Mouse (Mus musculus) layer of hippocampus, adult 18-20 months (tissue): ENCODE data around the gene Fcamr. TPM values are rescaled to one million over a fixed set of nuclear protein-coding genes. Genes with fewer than 3 reads are reported as not detected.

Source experiments
- DNase-seq, 2 experiments: peaks; one replicate each; pipeline ENCODE4 v3.0.0; 2022; ENCODE audit warnings: low spot score in 2 of 2
- total RNA-seq, 2 experiments: library from RNA; stranded (reverse); gene quantifications; 2 replicates each; pipeline ENCODE4 v1.2.3; 2021

Gene Fcamr
- total RNA-seq, 2 experiments from 2014 or later, result not detected

- peak in 1 of 2 experiments; percentile 9 for DNase-seq
These were observed 49.0 kb downstream of the Fcamr start for GRCm38 (mm10) chr1:130849530-130850214.

- DNase-seq, result no peak
These were observed 49.7 kb downstream of the Fcamr start for GRCm38 (mm10) chr1:130850405-130850804.

GRCm38 (mm10) chr1:130854819-130855218, 54.1 kb downstream of the Fcamr start:
- no peak for DNase-seq

GRCm38 (mm10) chr1:130855723-130856122, 55.0 kb downstream of the Fcamr start:
- no peak for DNase-seq

GRCm38 (mm10) chr1:130857456-130857855, 56.8 kb downstream of the Fcamr start:
- DNase-seq, result no peak

- no peak for DNase-seq
These were observed 63.5 kb downstream of the Fcamr start for GRCm38 (mm10) chr1:130864238-130864637.

Other genes starting within 250 kb of the Fcamr start
- not detected for gene Zp3r, start 171.3 kb upstream of the Fcamr start, total RNA-seq
- under 1 TPM; 0.43 to 0.47 TPM for gene C4bp, start 139.3 kb upstream of the Fcamr start, total RNA-seq
- not detected for gene Gm29427, start 85.1 kb upstream of the Fcamr start, total RNA-seq
- gene Yod1, start 83.6 kb upstream of the Fcamr start, total RNA-seq, result 10 to 100 TPM; 16.2 to 18.1 TPM
- 10 to 100 TPM; 39.2 to 41.2 TPM for gene Pfkfb2, start 71.6 kb upstream of the Fcamr start, total RNA-seq
- gene AA986860, start 68.9 kb upstream of the Fcamr start, total RNA-seq, result 1 to 10 TPM; 1.3 to 1.6 TPM
- not detected for gene Pigr, start 25.8 kb downstream of the Fcamr start, total RNA-seq
- not detected for gene Fcmr, start 64.8 kb downstream of the Fcamr start, total RNA-seq
- not detected for gene Il24, start 86.6 kb downstream of the Fcamr start, total RNA-seq
- not detected for gene Il20, start 110.5 kb downstream of the Fcamr start, total RNA-seq
- not detected for gene Il19, start 139.2 kb downstream of the Fcamr start, total RNA-seq
- not detected for gene Il10, start 218.9 kb downstream of the Fcamr start, total RNA-seq